Mouse (Mus musculus): Measurements from ENCODE around the gene Klk8. TPM values are rescaled to one million over a fixed set of nuclear protein-coding genes. Genes with fewer than 3 reads are reported as not detected.

Gene Klk8
- polyA plus RNA-seq (2012; rRNA removed) = 1.4 and 4.2 TPM in 2 replicates

GRCm38 (mm10) chr7:43797333-43797769 lies at the start of gene Klk8:
Gene Klk8 (plus strand): TSS chr7:43797577.

DNA sequence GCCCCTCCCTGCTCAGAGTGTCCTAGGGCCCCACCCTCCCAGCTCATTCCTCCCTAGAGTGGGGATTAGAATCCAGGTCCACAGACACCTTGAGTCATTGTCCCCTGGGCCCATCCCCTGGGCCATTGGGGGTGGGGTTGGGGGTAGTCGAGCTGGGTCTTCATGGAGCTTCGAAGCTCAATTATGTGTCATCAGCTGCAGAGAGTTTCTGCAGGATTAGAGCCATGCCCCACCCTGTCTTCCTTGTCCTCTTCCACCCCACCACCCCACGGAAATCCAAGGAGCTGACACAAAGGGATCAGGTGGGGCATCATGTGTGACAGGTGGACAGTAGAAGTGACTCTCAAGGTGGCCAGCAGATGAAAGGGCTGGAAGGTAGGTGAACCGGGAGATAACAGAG lies 28.8 kb upstream of the Klk8 start, which contains the start of gene Klk12:
Gene Klk12, plus strand, starts transcription at position 301 of the 400 bp plus-strand sequence.

GRCm38 (mm10) chr7:43774364-43774763 lies 23.0 kb upstream of the Klk8 start, which contains the start of gene Klk11:
Gene Klk11 (plus strand): TSS chr7:43774604.

GRCm38 (mm10) chr7:43780746-43781145 lies 16.6 kb upstream of the Klk8 start, which contains the start of gene Klk10:
Gene Klk10 (plus strand): TSS chr7:43781035.

DNA sequence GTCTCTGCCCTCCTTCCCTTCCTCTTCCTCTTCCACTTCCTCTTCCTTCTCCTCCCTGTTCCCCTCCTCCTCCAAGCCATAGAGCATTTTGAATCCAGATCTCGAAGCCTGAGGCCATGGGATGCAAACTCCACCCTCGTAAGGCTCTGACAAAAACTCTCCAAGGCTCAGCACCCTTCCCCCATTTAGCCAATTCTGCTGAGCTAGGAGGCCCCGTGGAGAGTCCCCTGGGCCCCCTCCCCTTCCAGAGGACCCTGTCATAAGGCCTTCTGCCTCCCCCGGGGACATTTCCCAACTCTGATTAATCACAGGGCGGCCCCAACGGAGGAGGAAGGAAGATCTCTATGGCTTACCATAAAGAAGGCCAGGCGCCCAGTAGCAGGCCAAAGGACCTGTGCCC lies 5.8 kb upstream of the Klk8 start, which contains the start of gene Klk9:
Gene Klk9, plus strand, starts transcription at position 301 of the 400 bp plus-strand sequence.

GRCm38 (mm10) chr7:43810994-43811393 lies 13.6 kb downstream of the Klk8 start, which contains the start of gene Klk7:
Gene Klk7 (plus strand): TSS chr7:43811294.

GRCm38 (mm10) chr7:43824199-43824598 lies 26.8 kb downstream of the Klk8 start, which contains the start of gene Klk6:
Gene Klk6 (plus strand): TSS chr7:43824499.

DNA sequence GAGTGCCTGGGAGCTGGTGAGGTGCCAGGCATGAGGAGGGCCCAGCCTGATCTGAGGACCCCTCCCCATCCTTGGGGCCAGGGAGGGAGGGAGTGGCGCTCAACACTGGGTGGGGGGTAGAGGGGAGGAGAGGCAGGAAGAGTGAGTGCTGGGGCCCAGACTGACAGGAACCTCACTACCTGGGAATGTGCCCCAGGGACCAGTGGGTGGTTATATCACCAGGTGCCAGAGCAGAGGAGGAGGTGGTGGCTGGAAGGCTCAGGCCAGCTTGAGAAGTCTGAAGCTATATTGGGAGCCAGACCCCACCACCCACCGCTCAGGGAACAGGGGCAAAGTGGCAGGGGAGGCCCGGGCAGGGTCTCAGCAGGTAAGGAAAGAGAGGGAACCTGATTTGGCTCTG lies 44.3 kb downstream of the Klk8 start, which contains the start of gene Klk5:
Gene Klk5, plus strand, starts transcription at position 271 of the 400 bp plus-strand sequence.

Other genes starting within 250 kb of the Klk8 start
- gene Zfp658, start 235.3 kb upstream of the Klk8 start, polyA plus RNA-seq (2012; rRNA removed) = 1.5 and 1.6 TPM in 2 replicates
- 2.7 and 3.1 TPM in 2 replicates for gene Zfp719, start 218.0 kb upstream of the Klk8 start, polyA plus RNA-seq (2012; rRNA removed)
- 0.38 TPM in 1 of 2 replicates, not detected in the other for gene Zfp819, start 190.4 kb upstream of the Klk8 start, polyA plus RNA-seq (2012; rRNA removed)
- gene Ceacam18, start 162.9 kb upstream of the Klk8 start, polyA plus RNA-seq (2012; rRNA removed) = not detected in 2 replicates
- gene Siglece, start 137.4 kb upstream of the Klk8 start, polyA plus RNA-seq (2012; rRNA removed) = 2.9 and 3.8 TPM in 2 replicates
- gene Ctu1, start 125.6 kb upstream of the Klk8 start, polyA plus RNA-seq (2012; rRNA removed) = 32.2 and 40.1 TPM in 2 replicates
- 0.14 and 0.16 TPM in 2 replicates for gene Klk14, start 107.2 kb upstream of the Klk8 start, polyA plus RNA-seq (2012; rRNA removed)
- gene Klk13, start 85.0 kb upstream of the Klk8 start, polyA plus RNA-seq (2012; rRNA removed) = not detected in 2 replicates
- gene Klk12, start 28.7 kb upstream of the Klk8 start, polyA plus RNA-seq (2012; rRNA removed) = not detected in 2 replicates
- 15.4 and 16.7 TPM in 2 replicates for gene Klk11, start 23.0 kb upstream of the Klk8 start, polyA plus RNA-seq (2012; rRNA removed)
- 1.3 and 1.4 TPM in 2 replicates for gene Klk10, start 16.5 kb upstream of the Klk8 start, polyA plus RNA-seq (2012; rRNA removed)
- gene Klk9, start 5.7 kb upstream of the Klk8 start, polyA plus RNA-seq (2012; rRNA removed) = not detected in 2 replicates
- not detected in 2 replicates for gene Klk7, start 13.7 kb downstream of the Klk8 start, polyA plus RNA-seq (2012; rRNA removed)
- not detected in 2 replicates for gene Klk6, start 26.9 kb downstream of the Klk8 start, polyA plus RNA-seq (2012; rRNA removed)
- not detected in 2 replicates for gene Klk5, start 44.4 kb downstream of the Klk8 start, polyA plus RNA-seq (2012; rRNA removed)
- 0.16 TPM in 1 of 2 replicates, not detected in the other for gene Klk4, start 83.6 kb downstream of the Klk8 start, polyA plus RNA-seq (2012; rRNA removed)
- 0.59 and 0.73 TPM in 2 replicates for gene Klk15, start 136.2 kb downstream of the Klk8 start, polyA plus RNA-seq (2012; rRNA removed)
- not detected in 2 replicates for gene Klk1b8, start 153.1 kb downstream of the Klk8 start, polyA plus RNA-seq (2012; rRNA removed)
- not detected in 2 replicates for gene Klk1b1, start 169.2 kb downstream of the Klk8 start, polyA plus RNA-seq (2012; rRNA removed)
- not detected in 2 replicates for gene Klk1b9, start 178.5 kb downstream of the Klk8 start, polyA plus RNA-seq (2012; rRNA removed)
- 0.35 and 1.4 TPM in 2 replicates for gene Klk1b11, start 198.3 kb downstream of the Klk8 start, polyA plus RNA-seq (2012; rRNA removed)
- not detected in 2 replicates for gene Klk1b26, start 214.6 kb downstream of the Klk8 start, polyA plus RNA-seq (2012; rRNA removed)